ENCODE assay signal across 10 mouse cellular contexts in the genomic region with DNA sequence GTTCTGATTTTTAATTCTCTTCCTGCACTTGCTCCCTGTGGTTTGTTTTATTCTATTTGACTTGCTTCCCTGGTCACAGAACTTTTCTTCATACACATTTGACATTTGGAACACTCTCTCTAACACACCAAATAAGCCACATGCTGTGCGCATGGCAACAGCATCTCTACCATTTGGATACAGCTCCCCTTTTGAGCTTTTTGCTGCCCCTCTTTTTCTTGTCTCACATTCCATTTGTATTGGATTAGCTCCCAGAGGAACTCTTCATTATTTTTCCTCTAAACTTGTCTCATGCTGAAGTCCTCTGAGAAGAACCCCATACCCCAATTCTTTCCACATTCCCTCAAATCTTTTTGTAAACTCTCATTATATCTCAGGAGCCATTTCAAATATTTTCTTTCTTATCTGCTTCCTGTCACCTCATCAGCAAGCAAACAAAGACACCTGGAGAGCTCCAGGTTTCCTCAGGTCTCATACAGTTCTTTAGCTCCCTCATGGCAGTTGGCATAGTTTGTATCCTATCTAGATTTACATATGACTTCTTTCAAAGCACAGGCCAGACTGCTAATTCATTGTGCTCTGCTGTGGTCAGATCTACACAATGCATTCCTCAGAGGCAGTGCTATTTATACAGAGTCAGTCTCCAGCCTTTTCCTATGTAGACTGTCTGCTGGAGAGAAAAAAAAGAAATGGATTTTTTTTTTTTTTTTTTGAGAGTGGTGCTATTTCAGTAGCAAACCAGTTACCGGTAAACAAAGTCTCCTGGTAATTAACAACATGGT. TPM values are rescaled to one million over a fixed set of nuclear protein-coding genes. Genes with fewer than 3 reads are reported as not detected.
DNase-seq lines count a peak whose midpoint lies in the region; ATAC-seq and TF ChIP-seq lines count a peak whose summit lies in the region.
"Had no signal": no experiment of that assay in that cellular context is flagged by ENCODE, and none has a peak within 500 bp of the region (broad histone marks: within the 10 kb centered on the region; RNA-seq: fewer than 3 reads in every experiment).

No protein-coding gene starts in this region.

- H3K9me3 ChIP-seq in stomach, embryonic 14.5 days (ENCODE audit: control insufficient read depth, low read depth, low read length), result no peaks in the 10 kb centered on the region
- no peaks in the 10 kb centered on the region for H3K9me3 ChIP-seq in stomach, postnatal 0 days (ENCODE audit: control insufficient read depth, low read length)
- no peaks in the 10 kb centered on the region for H3K9me3 ChIP-seq in forebrain, embryonic 10.5 days
- H3K9me3 ChIP-seq in hindbrain, postnatal 0 days (ENCODE audit: low read length), result no peaks in the 10 kb centered on the region

- TF ChIP-seq CTCF in stomach, postnatal 0 days (IDR thresholded peaks at IDR 0.05; ENCODE audit: low read depth), result no peak
- TF ChIP-seq CTCF in hindbrain, postnatal 0 days (IDR thresholded peaks at IDR 0.05; ENCODE audit: low read depth), result no peak
- TF ChIP-seq CTCF in thymus, adult 2 months (IDR thresholded peaks at IDR 0.05; ENCODE audit: borderline replicate concordance, control insufficient read depth, extremely low read depth, insufficient read depth, low read length, poor library complexity), result no peak

- H3K9ac ChIP-seq in stomach, embryonic 14.5 days (replicated peaks; ENCODE audit: low read depth, low read length), result no peak overlapping the region
- no peak overlapping the region for H3K9ac ChIP-seq in stomach, postnatal 0 days (ENCODE audit: low read length)
- H3K9ac ChIP-seq in hindbrain, postnatal 0 days (replicated peaks; ENCODE audit: low read length), result no peak overlapping the region

- no peak for DNase-seq in stomach, postnatal 0 days (ENCODE audit: low spot score)
- no peak for DNase-seq in forebrain, embryonic 10.5 days (ENCODE audit: extremely low spot score, low spot score)
- peak; percentile 58 for DNase-seq in hindbrain, postnatal 0 days (ENCODE audit: low spot score)
- DNase-seq in gastrocnemius, adult 18-20 months (ENCODE audit: low spot score), result no peak
- DNase-seq in gastrocnemius, postnatal 4 days (ENCODE audit: low spot score in 2 of 2), result no peak
- no peak for DNase-seq in thymus, adult 2 months
- DNase-seq: cerebellum, adult 9-11 months; kidney, postnatal 14 days; lung, postnatal 4 days had no signal

- H3K27me3 ChIP-seq in stomach, embryonic 14.5 days (ENCODE audit: control insufficient read depth, insufficient read depth, low read length), result no peaks in the 10 kb centered on the region
- H3K27me3 ChIP-seq in stomach, postnatal 0 days (ENCODE audit: control insufficient read depth, insufficient read depth, low read length), result no peaks in the 10 kb centered on the region
- H3K27me3 ChIP-seq in forebrain, embryonic 10.5 days (ENCODE audit: poor library complexity, severe bottlenecking), result no peaks in the 10 kb centered on the region
- H3K27me3 ChIP-seq in hindbrain, postnatal 0 days (ENCODE audit: insufficient read depth, low read length), result no peaks in the 10 kb centered on the region
- no peaks in the 10 kb centered on the region for H3K27me3 ChIP-seq in thymus, adult 2 months (ENCODE audit: control insufficient read depth, insufficient read depth, low read length)

- TF ChIP-seq POLR2A in thymus, adult 2 months (IDR thresholded peaks at IDR 0.05; ENCODE audit: control insufficient read depth, extremely low read depth, insufficient read depth, low read length, poor library complexity), result no peak

- WGBS in stomach, embryonic 14.5 days, result 65% methylated on average over 2 of the region's 2 CpGs
- 49% methylated on average over 2 of the region's 2 CpGs for WGBS in stomach, postnatal 0 days
- WGBS in forebrain, embryonic 10.5 days, result 60% methylated on average over 2 of the region's 2 CpGs
- 17% methylated on average over 2 of the region's 2 CpGs for WGBS in hindbrain, postnatal 0 days
- 100% methylated on average over 2 of the region's 2 CpGs for WGBS in thymus, adult 2 months

- no peaks in the 10 kb centered on the region for H3K36me3 ChIP-seq in stomach, embryonic 14.5 days (ENCODE audit: control insufficient read depth, insufficient read depth, low read length)
- no peaks in the 10 kb centered on the region for H3K36me3 ChIP-seq in stomach, postnatal 0 days (ENCODE audit: control insufficient read depth, insufficient read depth, low read length)
- H3K36me3 ChIP-seq in forebrain, embryonic 10.5 days (replicated peaks), result no peaks in the 10 kb centered on the region
- no peaks in the 10 kb centered on the region for H3K36me3 ChIP-seq in hindbrain, postnatal 0 days (ENCODE audit: insufficient read depth, low read length)
- H3K36me3 ChIP-seq in thymus, adult 2 months (ENCODE audit: control insufficient read depth, insufficient read depth, low read length), result no peaks in the 10 kb centered on the region

- H3K4me1 ChIP-seq in stomach, embryonic 14.5 days (ENCODE audit: control insufficient read depth, insufficient read depth, low read length), result no peaks in the 10 kb centered on the region
- H3K4me1 ChIP-seq in stomach, postnatal 0 days (replicated peaks; ENCODE audit: control insufficient read depth, insufficient read depth), result no peaks in the 10 kb centered on the region
- H3K4me1 ChIP-seq in forebrain, embryonic 10.5 days, result peaks cover 34% of the 10 kb centered on the region
- no peaks in the 10 kb centered on the region for H3K4me1 ChIP-seq in hindbrain, postnatal 0 days (ENCODE audit: insufficient read depth, low read length)
- H3K4me1 ChIP-seq in thymus, adult 2 months (replicated peaks; ENCODE audit: control insufficient read depth, insufficient read depth, low read length), result no peaks in the 10 kb centered on the region

- H3K4me3 ChIP-seq in stomach, embryonic 14.5 days (ENCODE audit: low read depth, low read length), result no peak overlapping the region
- H3K4me3 ChIP-seq in stomach, postnatal 0 days (ENCODE audit: low read depth, low read length), result no peak overlapping the region
- H3K4me3 ChIP-seq in forebrain, embryonic 10.5 days, result no peak overlapping the region
- H3K4me3 ChIP-seq in hindbrain, postnatal 0 days (ENCODE audit: low read length), result no peak overlapping the region
- H3K4me3 ChIP-seq in thymus, adult 2 months (ENCODE audit: control insufficient read depth, insufficient read depth, low read length), result no peak overlapping the region

- no peak overlapping the region for H3K27ac ChIP-seq in stomach, embryonic 14.5 days (ENCODE audit: low read length)
- H3K27ac ChIP-seq in stomach, postnatal 0 days (replicated peaks), result no peak overlapping the region
- H3K27ac ChIP-seq in forebrain, embryonic 10.5 days, result peak overlapping the region; percentile 62; the same call in 1 of the 2 replicates
- no peak overlapping the region for H3K27ac ChIP-seq in hindbrain, postnatal 0 days
- H3K27ac ChIP-seq in thymus, adult 2 months (ENCODE audit: control insufficient read depth, insufficient read depth, low read length), result no peak overlapping the region

- peak; percentile 65; the same call in 1 of the 2 replicates for ATAC-seq in stomach, embryonic 14.5 days (ENCODE audit: insufficient number of reproducible peaks, insufficient read depth, low FRiP score, low read depth)
- no peak for ATAC-seq in stomach, postnatal 0 days (ENCODE audit: low FRiP score, low TSS enrichment)
- peak; percentile 90 for ATAC-seq in hindbrain, postnatal 0 days

- TF ChIP-seq EP300 in stomach, postnatal 0 days (optimal IDR thresholded peaks at IDR 0.05), result no peak

- no peak overlapping the region for H3K4me2 ChIP-seq in stomach, embryonic 14.5 days (replicated peaks; ENCODE audit: low read depth, low read length)
- H3K4me2 ChIP-seq in stomach, postnatal 0 days (replicated peaks; ENCODE audit: low read depth), result no peak overlapping the region
- no peak overlapping the region for H3K4me2 ChIP-seq in hindbrain, postnatal 0 days (ENCODE audit: low read depth, low read length)

RNA-seq across cellular contexts. Expression of a gene that starts 43.2 kb away (rescaled TPM):
- 64.6 and 71.4 TPM in 2 replicates for polyA plus RNA-seq in stomach, embryonic 14.5 days (2014; fragmentation: Nextera tagmentation; extraction: Ambion mirVana)
- polyA plus RNA-seq in stomach, postnatal 0 days (2015; fragmentation: Nextera tagmentation; extraction: Ambion mirVana), result 57.6 and 61.5 TPM in 2 replicates
- 122 and 129 TPM in 2 replicates for polyA plus RNA-seq in forebrain, embryonic 10.5 days (2016; fragmentation: Nextera tagmentation; extraction: Ambion mirVana)
- total RNA-seq in hindbrain, postnatal 0 days (2014; rRNA removed), result 4.4 and 7.2 TPM in 2 replicates
- polyA plus RNA-seq in hindbrain, postnatal 0 days (2015; fragmentation: Nextera tagmentation; extraction: Ambion mirVana), result 65.1 and 65.5 TPM in 2 replicates
- total RNA-seq in gastrocnemius, adult 18-20 months (2021), result 10 to 100 TPM; 19.0 to 22.0 TPM
- total RNA-seq in gastrocnemius, postnatal 4 days (2021), result 10 to 100 TPM; 20.6 to 21.6 TPM
- polyA plus RNA-seq in thymus, adult 2 months (2012; rRNA removed), result 5.0 and 10.8 TPM in 2 replicates

RNA-seq across cellular contexts. Expression of a gene that starts 43.4 kb away (rescaled TPM):
- 20.8 and 20.9 TPM in 2 replicates for polyA plus RNA-seq in stomach, embryonic 14.5 days (2014; fragmentation: Nextera tagmentation; extraction: Ambion mirVana)
- 8.7 and 8.9 TPM in 2 replicates for polyA plus RNA-seq in stomach, postnatal 0 days (2015; fragmentation: Nextera tagmentation; extraction: Ambion mirVana)
- polyA plus RNA-seq in forebrain, embryonic 10.5 days (2016; fragmentation: Nextera tagmentation; extraction: Ambion mirVana), result 33.5 and 36.1 TPM in 2 replicates
- total RNA-seq in hindbrain, postnatal 0 days (2014; rRNA removed), result 28.6 and 29.1 TPM in 2 replicates
- 24.2 and 24.6 TPM in 2 replicates for polyA plus RNA-seq in hindbrain, postnatal 0 days (2015; fragmentation: Nextera tagmentation; extraction: Ambion mirVana)
- total RNA-seq in gastrocnemius, adult 18-20 months (2021), result 1 to 10 TPM; 2.9 to 3.5 TPM
- 1 to 10 TPM; 6.9 to 8.2 TPM for total RNA-seq in gastrocnemius, postnatal 4 days (2021)
- 0.75 and 0.97 TPM in 2 replicates for polyA plus RNA-seq in thymus, adult 2 months (2012; rRNA removed)
